Mouse (Mus musculus): ENCODE data around the gene Itga2b. TPM values are rescaled to one million over a fixed set of nuclear protein-coding genes. Genes with fewer than 3 reads are reported as not detected.

Gene Itga2b
- polyA plus RNA-seq (2012; rRNA removed): 1.9 and 3.4 TPM in 2 replicates

GRCm38 (mm10) chr11:102469648-102470357 is at the start of gene Itga2b:
Gene Itga2b, minus strand, starts transcription at chr11:102470122.
- no peak for DNase-seq (ENCODE audit: low read depth, low spot score)
- 67% methylated on average over 11 of the region's 11 CpGs for WGBS

- DNase-seq (ENCODE audit: low read depth, low spot score): peak; percentile 62
- WGBS: 35% methylated on average over 1 of the region's 1 CpGs
Measured at GRCm38 (mm10) chr11:102514793-102515424, 45.0 kb upstream of the Itga2b start.

GRCm38 (mm10) chr11:102510226-102510625 is 40.3 kb upstream of the Itga2b start:
- DNase-seq (ENCODE audit: low read depth, low spot score): no peak
- WGBS: 68% methylated on average over 6 of the region's 6 CpGs

- WGBS: 59% methylated on average over 2 of the region's 2 CpGs
- DNase-seq (ENCODE audit: low read depth, low spot score): no peak
Measured at GRCm38 (mm10) chr11:102496732-102497131, 26.8 kb upstream of the Itga2b start.

DNA sequence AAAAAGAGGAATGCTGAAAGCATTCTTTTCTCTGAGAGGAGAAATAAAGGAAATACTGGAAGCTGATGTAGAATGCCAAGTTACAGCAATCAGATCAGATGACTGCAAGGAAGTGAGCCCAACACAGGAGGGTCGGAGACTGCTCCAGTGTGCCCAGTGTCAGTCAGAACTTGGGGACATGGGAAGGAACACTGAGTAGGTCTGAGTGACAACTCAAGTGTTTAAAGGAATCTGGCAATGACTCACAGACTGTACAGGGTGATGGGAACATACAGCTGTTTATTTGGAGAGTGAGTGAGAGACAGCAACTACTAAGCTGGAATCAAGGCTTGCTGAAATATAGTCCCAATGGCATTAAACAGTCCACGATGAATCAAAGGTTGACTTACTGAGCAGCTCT is 26.3 kb upstream of the Itga2b start:
- WGBS: 82% methylated on average over 2 of the region's 2 CpGs
- no peak for DNase-seq (ENCODE audit: low read depth, low spot score)

- DNase-seq (ENCODE audit: low read depth, low spot score): no peak
- WGBS: 92% methylated on average over 5 of the region's 5 CpGs
Measured at GRCm38 (mm10) chr11:102495742-102496141, 25.8 kb upstream of the Itga2b start.

DNA sequence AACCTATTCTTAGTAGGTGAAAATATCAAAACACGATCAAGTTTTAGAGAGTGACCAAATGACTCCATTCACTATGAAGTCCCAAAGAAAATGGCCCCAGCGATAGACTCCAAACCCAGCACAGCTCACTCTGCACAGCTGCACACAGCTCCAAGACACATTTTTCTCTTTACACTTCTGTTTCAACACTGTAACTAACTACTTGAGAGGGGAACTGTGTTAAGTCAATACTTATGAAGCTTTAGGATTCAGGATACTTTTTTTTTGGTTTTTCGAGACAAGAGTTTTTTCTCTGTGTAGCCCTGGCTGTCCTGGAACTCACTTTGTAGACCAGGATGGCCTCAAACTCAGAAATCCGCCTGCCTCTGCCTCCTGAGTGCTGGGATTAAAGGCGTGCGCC is 25.2 kb upstream of the Itga2b start:
- WGBS: 96% methylated on average over 6 of the region's 6 CpGs
- no peak for DNase-seq (ENCODE audit: low read depth, low spot score)

GRCm38 (mm10) chr11:102494063-102494650 is 24.2 kb upstream of the Itga2b start:
- no peak for DNase-seq (ENCODE audit: low read depth, low spot score)
- WGBS: 84% methylated on average over 7 of the region's 7 CpGs

GRCm38 (mm10) chr11:102493241-102493640 is 23.3 kb upstream of the Itga2b start:
- no peak for DNase-seq (ENCODE audit: low read depth, low spot score)
- WGBS: 94% methylated on average over 2 of the region's 2 CpGs

GRCm38 (mm10) chr11:102487901-102488300 is 18.0 kb upstream of the Itga2b start:
- 66% methylated on average over 2 of the region's 2 CpGs for WGBS
- DNase-seq (ENCODE audit: low read depth, low spot score): no peak

- 62% methylated on average over 11 of the region's 11 CpGs for WGBS
- DNase-seq (ENCODE audit: low read depth, low spot score): no peak
Measured at GRCm38 (mm10) chr11:102486733-102487386, 16.9 kb upstream of the Itga2b start.

GRCm38 (mm10) chr11:102481779-102482178 is 11.9 kb upstream of the Itga2b start:
- 89% methylated on average over 10 of the region's 10 CpGs for WGBS
- no peak for DNase-seq (ENCODE audit: low read depth, low spot score)

- no peak for DNase-seq (ENCODE audit: low read depth, low spot score)
- 97% methylated on average over 4 of the region's 4 CpGs for WGBS
Measured at GRCm38 (mm10) chr11:102480897-102481296, 11.0 kb upstream of the Itga2b start.

GRCm38 (mm10) chr11:102480111-102480510 is 10.2 kb upstream of the Itga2b start:
- no peak for DNase-seq (ENCODE audit: low read depth, low spot score)
- WGBS: 98% methylated on average over 15 of the region's 15 CpGs

DNA sequence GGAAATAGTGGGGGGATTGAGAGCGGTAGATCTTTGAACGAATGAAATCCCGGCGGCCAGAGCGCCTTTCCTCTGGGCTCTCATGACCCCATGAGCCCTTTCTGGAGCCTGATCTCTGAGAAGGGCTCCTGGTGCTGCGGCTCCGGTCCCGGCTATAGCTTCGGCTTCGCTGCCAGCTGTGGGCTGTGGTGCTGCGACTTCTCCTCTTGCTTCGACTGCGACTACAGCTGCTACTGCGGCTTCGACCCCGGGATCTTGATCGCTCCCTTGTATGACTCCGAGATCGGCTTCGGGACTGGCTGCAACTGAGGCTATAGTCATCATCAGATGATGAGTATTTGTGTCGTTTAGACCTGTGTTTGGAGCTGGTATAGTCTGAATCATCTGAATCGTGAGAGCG is 9.7 kb upstream of the Itga2b start:
- WGBS: 95% methylated on average over 23 of the region's 23 CpGs

DNA sequence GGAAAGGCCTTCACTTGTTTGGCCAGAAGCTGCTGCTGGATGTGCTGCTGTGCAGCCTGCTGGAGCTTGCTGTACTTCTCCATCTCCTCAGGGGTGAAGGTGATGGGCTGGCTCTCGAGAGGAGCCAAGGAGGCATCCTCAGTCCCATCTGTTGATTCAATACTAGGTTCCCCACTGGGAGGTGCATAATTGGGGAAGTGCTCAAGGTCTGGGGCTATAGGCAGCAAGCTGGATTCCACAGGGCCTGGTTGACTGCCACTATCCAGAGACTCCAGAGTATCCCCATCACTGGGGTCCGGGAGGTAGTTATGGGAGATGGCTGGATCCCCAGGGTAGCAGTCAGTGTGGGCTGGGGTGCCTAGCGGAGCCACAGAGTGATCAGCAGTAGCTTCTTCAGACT is 8.7 kb upstream of the Itga2b start:
- no peak for DNase-seq (ENCODE audit: low read depth, low spot score)
- 93% methylated on average over 3 of the region's 3 CpGs for WGBS

More for the DNA sequence above, 9.7 kb upstream of the Itga2b start:
- DNase-seq (ENCODE audit: low read depth, low spot score): no peak

GRCm38 (mm10) chr11:102475027-102475426 is 5.1 kb upstream of the Itga2b start:
- 94% methylated on average over 3 of the region's 3 CpGs for WGBS

DNA sequence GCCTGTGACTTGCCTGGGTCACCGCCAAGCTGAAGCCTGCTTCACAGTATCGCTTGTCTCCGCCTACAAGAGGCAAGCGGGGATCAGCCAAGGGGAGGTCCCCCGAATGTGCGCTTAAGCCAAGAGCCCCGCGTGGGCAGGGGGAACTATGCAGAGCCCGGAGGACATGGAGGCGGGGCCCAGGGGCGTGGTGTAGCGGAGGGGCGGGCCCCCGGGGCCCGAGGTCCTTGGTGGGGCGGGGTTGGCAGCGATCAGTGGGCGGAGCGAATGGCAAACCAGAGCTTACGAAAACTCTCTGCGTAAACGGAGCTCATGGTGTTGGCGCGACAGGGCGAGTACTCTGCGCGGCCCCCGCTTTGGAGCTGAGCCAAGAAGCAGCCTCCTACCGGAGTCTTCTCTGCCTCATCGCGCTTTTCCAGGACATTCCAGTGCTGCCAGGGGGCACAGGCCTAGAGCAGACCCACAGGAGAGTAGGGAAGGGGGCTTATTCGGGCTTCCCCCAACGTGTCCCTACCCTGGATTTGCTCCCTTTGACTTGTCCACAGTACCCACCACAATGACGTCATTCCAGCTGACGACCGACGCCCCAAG is 2.8 kb downstream of the Itga2b start:
- under 1% methylated on average over 37 of the region's 37 CpGs for WGBS
- peak; percentile 63 for DNase-seq (ENCODE audit: low read depth, low spot score)

More at GRCm38 (mm10) chr11:102475027-102475426, 5.1 kb upstream of the Itga2b start:
- DNase-seq (ENCODE audit: low read depth, low spot score): no peak

DNA sequence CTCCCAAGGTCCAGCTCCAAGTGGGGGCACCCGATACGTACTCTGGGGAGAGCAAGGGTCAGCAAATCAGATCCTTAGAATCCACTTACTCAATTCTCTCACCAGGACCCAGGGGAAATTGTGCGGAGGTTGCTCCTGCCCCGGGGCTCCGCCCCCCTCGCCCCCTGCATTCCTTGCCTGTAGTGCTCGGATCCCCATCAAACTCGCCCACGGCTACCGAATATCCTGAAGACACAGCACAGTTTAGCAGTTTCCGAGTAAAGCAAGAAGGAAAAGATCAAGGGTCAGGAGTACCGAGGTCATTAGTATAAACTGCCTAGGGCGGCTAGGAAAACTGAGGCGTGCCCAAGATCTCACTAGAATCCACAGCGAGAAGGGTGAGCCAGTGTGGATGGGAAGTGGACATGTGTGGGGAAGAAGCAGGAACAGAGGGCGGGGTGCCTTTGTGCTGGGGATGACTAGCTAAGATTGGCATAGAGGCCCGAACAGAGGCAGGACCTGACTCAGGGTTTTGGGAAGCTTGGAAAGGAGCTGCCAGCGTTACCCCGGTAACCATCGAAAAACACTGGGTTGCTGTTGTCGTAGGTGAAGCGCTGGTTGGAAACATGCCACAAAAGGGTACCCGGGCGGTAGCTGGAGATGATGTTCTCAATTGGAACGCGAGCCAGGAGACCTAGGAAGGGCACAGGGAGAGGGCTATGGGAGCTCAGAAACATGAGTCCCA is 4.0 kb downstream of the Itga2b start:
- 12% methylated on average over 26 of the region's 26 CpGs for WGBS

More for the DNA sequence above, 4.0 kb downstream of the Itga2b start:
- peak; percentile 38 for DNase-seq (ENCODE audit: low read depth, low spot score)
